Mouse (Mus musculus): ENCODE data around the gene Rgs3. TPM values are rescaled to one million over a fixed set of nuclear protein-coding genes. Genes with fewer than 3 reads are reported as not detected.
A peak's percentile ranks its signal among the peaks of the same experiment; 100 is the strongest.
"Not testable (repeated sequence)": the region's sequence is repeated elsewhere in the genome, so short reads cannot be mapped to it uniquely, and the experiment has no call there.

The Rgs3 gene
- total RNA-seq, 2 experiments from 2014 or later = 64.1 to 69.4 TPM

- no peak for DNase-seq
Measured at GRCm38 (mm10) chr4:62551966-62552365, 7.7 kb upstream of the Rgs3 start.

GRCm38 (mm10) chr4:62557436-62557835 lies 2.2 kb upstream of the Rgs3 start:
- DNase-seq = no peak

- DNase-seq = peak; percentile 85
Measured at GRCm38 (mm10) chr4:62560963-62561629, 1.4 kb downstream of the Rgs3 start.

- DNase-seq = no peak
Measured at GRCm38 (mm10) chr4:62561630-62562001, 2.0 kb downstream of the Rgs3 start.

GRCm38 (mm10) chr4:62562006-62562405 lies 2.4 kb downstream of the Rgs3 start:
- DNase-seq = no peak

- no peak for DNase-seq
Measured at GRCm38 (mm10) chr4:62566530-62566929, 6.9 kb downstream of the Rgs3 start.

GRCm38 (mm10) chr4:62567696-62568095 lies 8.0 kb downstream of the Rgs3 start:
- DNase-seq = no peak

GRCm38 (mm10) chr4:62568359-62568758 lies 8.7 kb downstream of the Rgs3 start:
- no peak for DNase-seq

- no peak for DNase-seq
Measured at GRCm38 (mm10) chr4:62569603-62570002, 10.0 kb downstream of the Rgs3 start.

GRCm38 (mm10) chr4:62570029-62570428 lies 10.4 kb downstream of the Rgs3 start:
- DNase-seq = no peak

- peak; percentile 39 for DNase-seq
Measured at GRCm38 (mm10) chr4:62582365-62583264, 23.0 kb downstream of the Rgs3 start.

- DNase-seq = peak; percentile 65
Measured at GRCm38 (mm10) chr4:62583265-62584092, 23.8 kb downstream of the Rgs3 start.

GRCm38 (mm10) chr4:62587067-62587466 lies 27.4 kb downstream of the Rgs3 start:
- no peak for DNase-seq

- no peak for DNase-seq
Measured at GRCm38 (mm10) chr4:62590878-62591277, 31.2 kb downstream of the Rgs3 start.

GRCm38 (mm10) chr4:62591326-62591725 lies 31.7 kb downstream of the Rgs3 start:
- peak; percentile 73 for DNase-seq

- DNase-seq = not testable (repeated sequence)
Measured at GRCm38 (mm10) chr4:62593546-62594240, 34.0 kb downstream of the Rgs3 start.

GRCm38 (mm10) chr4:62594442-62594841 lies 34.8 kb downstream of the Rgs3 start:
- DNase-seq = no peak

GRCm38 (mm10) chr4:62596051-62596450 lies 36.4 kb downstream of the Rgs3 start:
- peak; percentile 59 for DNase-seq

GRCm38 (mm10) chr4:62600549-62600948 lies 40.9 kb downstream of the Rgs3 start:
- DNase-seq = no peak

GRCm38 (mm10) chr4:62603607-62604006 lies 44.0 kb downstream of the Rgs3 start:
- DNase-seq = no peak

GRCm38 (mm10) chr4:62604094-62604493 lies 44.4 kb downstream of the Rgs3 start:
- DNase-seq = peak; percentile 56

- DNase-seq = no peak
Measured at GRCm38 (mm10) chr4:62605856-62606541, 46.4 kb downstream of the Rgs3 start.
